Mouse (Mus musculus) midbrain, embryonic 10.5 days (tissue): ENCODE results near the gene Mcoln2. TPM values are rescaled to one million over a fixed set of nuclear protein-coding genes. Genes with fewer than 3 reads are reported as not detected.
A peak's percentile ranks its signal among the peaks of the same experiment; 100 is the strongest.

Experiments used
- DNase-seq: peaks from one replicate; pipeline ENCODE4 v3.0.0-alpha.2; 2017; ENCODE audit warnings: low spot score
- H3K27ac ChIP-seq: fragments of 300-500 bp; sonication (generic); replicated peaks from 2 replicates; pipeline ENCODE4 v1.5.1; 2016; ENCODE audit warnings: mild to moderate bottlenecking
- H3K27me3 ChIP-seq: fragments of 300-500 bp; sonication (generic); 2 replicates; pipeline ENCODE4 v1.6.1; 2016; ENCODE audit warnings: low read depth, mild to moderate bottlenecking; ENCODE audit not compliant: poor library complexity, severe bottlenecking
- H3K36me3 ChIP-seq: fragments of 300-500 bp; sonication (generic); 2 replicates; pipeline ENCODE4 v1.6.1; 2016; ENCODE audit warnings: mild to moderate bottlenecking, moderate library complexity
- H3K4me1 ChIP-seq: fragments of 300-500 bp; sonication (generic); 2 replicates; pipeline ENCODE4 v1.6.1; 2016
- H3K4me3 ChIP-seq: fragments of 300-500 bp; sonication (generic); 2 replicates; pipeline ENCODE4 v1.5.1; 2016; ENCODE audit warnings: mild to moderate bottlenecking, moderate library complexity
- H3K9me3 ChIP-seq: fragments of 300-500 bp; sonication (generic); replicated peaks from 2 replicates; pipeline ENCODE4 v1.6.1; 2016; ENCODE audit warnings: mild to moderate bottlenecking
- WGBS: fragments of 180-500 bp; shearing (Covaris S2); methylation state at CpG from one replicate; pipeline ENCODE4 v1.1.7; 2016; 5-methylcytosine and 5-hydroxymethylcytosine counted together
- polyA plus RNA-seq: library from polyadenylated mRNA; unstranded; fragments of >200 nt; fragmentation: Nextera tagmentation; extraction: Ambion mirVana; gene quantifications from 2 replicates; pipeline ENCODE4 v1.2.1, GENCODE M21; 2016

The Mcoln2 gene
- polyA plus RNA-seq, 1 experiment from 2014 or later = 0.20 TPM

DNA sequence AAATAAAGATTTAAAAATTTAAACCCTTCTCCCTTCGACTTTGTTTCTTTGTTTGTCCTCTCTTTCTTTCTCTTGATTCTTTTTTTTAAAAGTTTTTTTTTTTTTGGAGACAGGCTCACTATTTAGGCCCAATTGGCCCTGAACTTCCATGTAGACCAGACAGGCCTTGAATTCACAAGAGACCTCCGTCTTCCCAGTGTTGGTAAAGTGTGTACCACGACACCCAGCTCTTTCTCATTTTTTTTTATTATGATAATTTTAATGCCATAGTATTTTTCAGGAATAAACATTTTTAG is 27.6 kb upstream of the Mcoln2 start:
- Histone ChIP-seq H3K36me3 (no peaks in the 10 kb centered on the region), H3K4me3 (peak overlapping the region; percentile 50), H3K9me3 (no peaks in the 10 kb centered on the region), H3K4me1 (peaks cover 21% of the 10 kb centered on the region), H3K27ac (peak overlapping the region; percentile 84; the same call in 1 of the 2 replicates), H3K27me3 (peaks cover 34% of the 10 kb centered on the region)
- WGBS = 41% methylated on average over 3 of the region's 3 CpGs
- no peak for DNase-seq

GRCm38 (mm10) chr3:146122807-146123463 is 26.7 kb upstream of the Mcoln2 start:
- no peak overlapping the region for H3K27ac ChIP-seq
- H3K9me3 ChIP-seq = no peaks in the 10 kb centered on the region
- WGBS = 89% methylated on average over 8 of the region's 8 CpGs
- H3K36me3 ChIP-seq = no peaks in the 10 kb centered on the region
- H3K4me3 ChIP-seq = no peak overlapping the region
- peaks cover 26% of the 10 kb centered on the region for H3K27me3 ChIP-seq
- no peak for DNase-seq
- H3K4me1 ChIP-seq = peaks cover 13% of the 10 kb centered on the region

GRCm38 (mm10) chr3:146123464-146123825 is 26.2 kb upstream of the Mcoln2 start:
- Histone ChIP-seq H3K27me3 (peaks cover 21% of the 10 kb centered on the region), H3K36me3 (no peaks in the 10 kb centered on the region), H3K27ac (no peak overlapping the region), H3K4me1 (peaks cover 13% of the 10 kb centered on the region), H3K9me3 (no peaks in the 10 kb centered on the region), H3K4me3 (no peak overlapping the region)
- no peak for DNase-seq
- WGBS = 88% methylated on average over 9 of the region's 9 CpGs

DNA sequence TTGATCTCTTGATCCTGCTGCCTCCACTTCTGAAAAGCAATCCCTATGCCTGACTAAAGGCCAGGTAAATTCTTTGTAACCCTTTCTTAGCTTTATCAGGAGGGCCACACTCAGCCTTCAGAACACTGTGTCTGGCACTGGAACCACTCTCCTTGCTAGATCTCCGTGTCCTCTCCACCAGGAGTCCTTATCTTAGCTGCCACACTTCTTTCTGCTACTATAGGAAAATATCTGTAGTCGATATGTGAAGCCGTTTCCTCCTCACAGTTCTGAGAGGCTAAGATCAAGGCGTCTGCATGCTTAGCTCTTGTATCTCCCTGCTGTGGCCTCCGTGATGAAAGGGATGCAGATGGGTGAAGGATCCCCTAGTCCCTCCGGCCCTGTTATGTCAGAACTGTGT is 22.4 kb upstream of the Mcoln2 start:
- DNase-seq = no peak
- Histone ChIP-seq H3K4me3 (no peak overlapping the region), H3K9me3 (no peaks in the 10 kb centered on the region), H3K4me1 (peaks cover 4% of the 10 kb centered on the region; the same call in 1 of the 2 replicates), H3K27ac (no peak overlapping the region), H3K36me3 (peaks cover 7% of the 10 kb centered on the region; the same call in 1 of the 2 replicates), H3K27me3 (no peaks in the 10 kb centered on the region)
- 75% methylated on average over 6 of the region's 6 CpGs for WGBS

GRCm38 (mm10) chr3:146134834-146135233 is 14.8 kb upstream of the Mcoln2 start:
- H3K9me3 ChIP-seq = no peaks in the 10 kb centered on the region
- H3K4me1 ChIP-seq = no peaks in the 10 kb centered on the region
- DNase-seq = no peak
- 86% methylated on average over 9 of the region's 9 CpGs for WGBS
- no peaks in the 10 kb centered on the region for H3K27me3 ChIP-seq
- H3K27ac ChIP-seq = no peak overlapping the region
- H3K36me3 ChIP-seq = peaks cover 4% of the 10 kb centered on the region; the same call in 1 of the 2 replicates
- H3K4me3 ChIP-seq = no peak overlapping the region

- Histone ChIP-seq H3K4me3 (no peak overlapping the region), H3K4me1 (no peaks in the 10 kb centered on the region), H3K27ac (no peak overlapping the region), H3K9me3 (no peaks in the 10 kb centered on the region), H3K27me3 (no peaks in the 10 kb centered on the region), H3K36me3 (peaks cover 4% of the 10 kb centered on the region; the same call in 1 of the 2 replicates)
- 85% methylated on average over 2 of the region's 2 CpGs for WGBS
- DNase-seq = no peak
Observed at GRCm38 (mm10) chr3:146135417-146135816, 14.2 kb upstream of the Mcoln2 start.

GRCm38 (mm10) chr3:146136422-146136821 is 13.2 kb upstream of the Mcoln2 start:
- H3K36me3 ChIP-seq = peaks cover 4% of the 10 kb centered on the region; the same call in 1 of the 2 replicates
- WGBS = 42% methylated on average over 10 of the region's 10 CpGs
- H3K27ac ChIP-seq = no peak overlapping the region
- no peaks in the 10 kb centered on the region for H3K27me3 ChIP-seq
- no peaks in the 10 kb centered on the region for H3K4me1 ChIP-seq
- no peaks in the 10 kb centered on the region for H3K9me3 ChIP-seq
- DNase-seq = no peak
- no peak overlapping the region for H3K4me3 ChIP-seq

DNA sequence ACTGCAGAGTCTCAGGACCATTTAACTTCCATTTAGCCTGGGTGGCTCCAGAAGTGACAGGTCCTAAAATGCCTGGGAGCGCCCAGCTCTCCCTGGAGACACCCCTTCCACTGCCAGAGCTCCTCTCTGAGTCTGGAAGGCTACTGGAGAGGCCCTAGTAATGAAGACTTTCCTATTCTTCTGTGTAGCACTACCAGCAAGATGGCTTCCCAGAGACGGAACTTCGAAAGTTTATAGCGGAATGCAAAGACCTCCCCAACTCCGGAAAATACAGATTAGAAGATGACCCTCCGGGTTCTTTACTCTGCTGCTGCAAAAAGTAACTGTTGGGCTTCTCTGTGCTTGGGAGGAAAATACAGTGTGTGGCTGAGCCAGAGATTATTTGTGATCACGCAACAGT is 9.4 kb upstream of the Mcoln2 start:
- H3K4me3 ChIP-seq = no peak overlapping the region
- H3K27me3 ChIP-seq = no peaks in the 10 kb centered on the region
- no peak for DNase-seq
- no peaks in the 10 kb centered on the region for H3K9me3 ChIP-seq
- no peaks in the 10 kb centered on the region; the same call in 1 of the 2 replicates for H3K36me3 ChIP-seq
- H3K4me1 ChIP-seq = no peaks in the 10 kb centered on the region
- WGBS = 96% methylated on average over 7 of the region's 7 CpGs
- H3K27ac ChIP-seq = no peak overlapping the region

- Histone ChIP-seq H3K27ac (no peak overlapping the region), H3K9me3 (no peaks in the 10 kb centered on the region), H3K4me1 (no peaks in the 10 kb centered on the region), H3K4me3 (no peak overlapping the region), H3K27me3 (no peaks in the 10 kb centered on the region), H3K36me3 (no peaks in the 10 kb centered on the region; the same call in 1 of the 2 replicates)
- WGBS = 84% methylated on average over 7 of the region's 7 CpGs
- DNase-seq = no peak
Observed at GRCm38 (mm10) chr3:146142523-146142922, 7.1 kb upstream of the Mcoln2 start.

DNA sequence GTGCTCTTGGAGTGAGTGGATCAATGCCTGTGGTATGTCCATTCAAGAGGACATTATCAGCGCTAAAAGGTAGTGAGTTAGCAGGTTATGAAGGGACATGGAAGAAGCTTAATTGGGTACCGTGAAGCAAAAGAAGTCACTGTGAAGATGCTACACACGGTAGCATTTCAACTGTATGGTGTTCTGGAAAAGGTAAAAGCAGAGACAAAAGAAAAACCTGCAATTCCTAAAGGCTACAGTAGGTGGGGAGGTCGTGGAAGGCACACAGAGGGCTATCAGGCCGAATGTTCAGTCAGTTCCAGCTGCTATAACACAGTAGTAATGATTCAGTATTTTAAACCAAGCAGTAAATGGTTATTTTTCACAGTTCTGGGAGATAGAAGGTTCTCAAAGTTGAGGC is 4.1 kb upstream of the Mcoln2 start:
- no peak for DNase-seq
- no peak overlapping the region for H3K27ac ChIP-seq
- no peak overlapping the region for H3K4me3 ChIP-seq
- H3K4me1 ChIP-seq = peaks cover 15% of the 10 kb centered on the region
- H3K9me3 ChIP-seq = no peaks in the 10 kb centered on the region
- 59% methylated on average over 5 of the region's 5 CpGs for WGBS
- no peaks in the 10 kb centered on the region for H3K36me3 ChIP-seq
- peaks cover 23% of the 10 kb centered on the region for H3K27me3 ChIP-seq

GRCm38 (mm10) chr3:146146131-146146530 is 3.5 kb upstream of the Mcoln2 start:
- WGBS = 79% methylated on average over 5 of the region's 5 CpGs
- Histone ChIP-seq H3K9me3 (no peaks in the 10 kb centered on the region), H3K27me3 (peaks cover 29% of the 10 kb centered on the region), H3K4me1 (peaks cover 18% of the 10 kb centered on the region), H3K27ac (no peak overlapping the region), H3K36me3 (no peaks in the 10 kb centered on the region), H3K4me3 (no peak overlapping the region)
- DNase-seq = no peak

GRCm38 (mm10) chr3:146150058-146150400 is 396 bp downstream of the Mcoln2 start:
- no peaks in the 10 kb centered on the region for H3K36me3 ChIP-seq
- H3K27ac ChIP-seq = no peak overlapping the region; the same call in 1 of the 2 replicates
- peak overlapping the region; percentile 61 for H3K4me3 ChIP-seq
- peak; percentile 38 for DNase-seq
- H3K4me1 ChIP-seq = peaks cover 27% of the 10 kb centered on the region
- 2% methylated on average over 26 of the region's 26 CpGs for WGBS
- H3K9me3 ChIP-seq = no peaks in the 10 kb centered on the region
- peaks cover 49% of the 10 kb centered on the region for H3K27me3 ChIP-seq

DNA sequence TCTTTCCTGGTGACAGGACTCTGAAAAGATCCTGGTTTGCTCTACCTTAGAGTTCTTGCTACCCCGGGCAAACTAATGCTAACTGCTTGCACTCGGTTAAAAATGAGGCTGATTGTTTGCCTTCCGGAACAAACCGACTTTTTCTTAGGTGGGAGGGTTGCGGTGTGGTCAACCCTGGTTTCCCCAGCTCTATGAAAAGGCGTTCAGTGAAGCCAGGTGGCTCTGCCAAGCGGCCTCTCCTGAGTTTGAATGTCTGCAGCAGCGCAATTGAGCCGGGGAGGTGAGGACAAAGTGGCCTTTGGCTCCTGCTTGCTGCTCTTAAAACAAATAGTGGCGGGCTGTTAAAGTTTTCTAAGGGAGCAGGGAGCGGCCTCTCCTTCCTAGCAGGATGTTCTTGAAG is 927 bp downstream of the Mcoln2 start:
- H3K27me3 ChIP-seq = peaks cover 49% of the 10 kb centered on the region
- peak overlapping the region; percentile 61 for H3K4me3 ChIP-seq
- 33% methylated on average over 11 of the region's 11 CpGs for WGBS
- DNase-seq = peak; percentile 19
- H3K9me3 ChIP-seq = no peaks in the 10 kb centered on the region
- H3K36me3 ChIP-seq = no peaks in the 10 kb centered on the region
- no peak overlapping the region; the same call in 1 of the 2 replicates for H3K27ac ChIP-seq
- peaks cover 27% of the 10 kb centered on the region for H3K4me1 ChIP-seq

GRCm38 (mm10) chr3:146151328-146151727 is 1.7 kb downstream of the Mcoln2 start:
- H3K4me1 ChIP-seq = peaks cover 27% of the 10 kb centered on the region
- no peak overlapping the region for H3K27ac ChIP-seq
- no peak for DNase-seq
- H3K36me3 ChIP-seq = no peaks in the 10 kb centered on the region
- H3K4me3 ChIP-seq = no peak overlapping the region
- H3K27me3 ChIP-seq = peaks cover 49% of the 10 kb centered on the region
- H3K9me3 ChIP-seq = no peaks in the 10 kb centered on the region
- 94% methylated on average over 10 of the region's 10 CpGs for WGBS
